Mouse (Mus musculus): ENCODE results near the gene Nkrf.

- TF ChIP-seq CTCF (IDR thresholded peaks at IDR 0.05) (no peak), EP300 (IDR thresholded peaks at IDR 0.05; ENCODE audit: insufficient read depth, low read depth, low read length) (no peak)
Measured at GRCm38 (mm10) chrX:36921346-36921745, 18.6 kb upstream of the Nkrf start.
